Mouse (Mus musculus) spleen, adult 18-20 months (tissue): ENCODE results near the gene Ptn.

ENCODE experiments used
- DNase-seq, 2 experiments: peaks; one replicate each; pipeline ENCODE4 v3.0.0; 2022; ENCODE audit warnings: mixed read lengths in 2 of 2

Gene Ptn

GRCm38 (mm10) chr6:36809747-36810285, at the start of gene Ptn:
TSS of gene Ptn (minus strand) at chr6:36810220.
- DNase-seq, result no peak

- DNase-seq, result no peak
These were observed 48.4 kb upstream of the Ptn start for GRCm38 (mm10) chr6:36858258-36859041.

GRCm38 (mm10) chr6:36857627-36858257, 47.7 kb upstream of the Ptn start:
- DNase-seq, result no peak

GRCm38 (mm10) chr6:36850422-36851129, 40.6 kb upstream of the Ptn start:
- no peak for DNase-seq

- no peak for DNase-seq
These were observed 35.3 kb upstream of the Ptn start for GRCm38 (mm10) chr6:36845288-36845687.

GRCm38 (mm10) chr6:36844258-36844657, 34.2 kb upstream of the Ptn start:
- DNase-seq, result no peak

- DNase-seq, result no peak
These were observed 33.0 kb upstream of the Ptn start for GRCm38 (mm10) chr6:36843031-36843488.

GRCm38 (mm10) chr6:36842101-36842922, 32.3 kb upstream of the Ptn start:
- DNase-seq, result no peak

GRCm38 (mm10) chr6:36841701-36842100, 31.7 kb upstream of the Ptn start:
- no peak for DNase-seq

GRCm38 (mm10) chr6:36841174-36841573, 31.2 kb upstream of the Ptn start:
- DNase-seq, result no peak

- no peak for DNase-seq
These were observed 28.7 kb upstream of the Ptn start for GRCm38 (mm10) chr6:36838747-36839146.

GRCm38 (mm10) chr6:36835351-36835750, 25.3 kb upstream of the Ptn start:
- DNase-seq, result no peak

- DNase-seq, result no peak
These were observed 24.8 kb upstream of the Ptn start for GRCm38 (mm10) chr6:36834695-36835265.

GRCm38 (mm10) chr6:36832681-36833080, 22.7 kb upstream of the Ptn start:
- DNase-seq, result no peak

- DNase-seq, result no peak
These were observed 22.2 kb upstream of the Ptn start for GRCm38 (mm10) chr6:36832207-36832606.

- no peak for DNase-seq
These were observed 20.4 kb upstream of the Ptn start for GRCm38 (mm10) chr6:36830371-36830925.

- no peak for DNase-seq
These were observed 9.7 kb upstream of the Ptn start for GRCm38 (mm10) chr6:36819784-36820050.

GRCm38 (mm10) chr6:36819019-36819783, 9.2 kb upstream of the Ptn start:
- no peak for DNase-seq

GRCm38 (mm10) chr6:36818281-36819018, 8.4 kb upstream of the Ptn start:
- DNase-seq, result no peak

- DNase-seq, result no peak
These were observed 6.6 kb upstream of the Ptn start for GRCm38 (mm10) chr6:36816666-36817065.

- DNase-seq, result no peak
These were observed 6.0 kb upstream of the Ptn start for GRCm38 (mm10) chr6:36815992-36816391.
